Mouse (Mus musculus): ENCODE measurements around the gene Aqp9.

Gene Aqp9

DNA sequence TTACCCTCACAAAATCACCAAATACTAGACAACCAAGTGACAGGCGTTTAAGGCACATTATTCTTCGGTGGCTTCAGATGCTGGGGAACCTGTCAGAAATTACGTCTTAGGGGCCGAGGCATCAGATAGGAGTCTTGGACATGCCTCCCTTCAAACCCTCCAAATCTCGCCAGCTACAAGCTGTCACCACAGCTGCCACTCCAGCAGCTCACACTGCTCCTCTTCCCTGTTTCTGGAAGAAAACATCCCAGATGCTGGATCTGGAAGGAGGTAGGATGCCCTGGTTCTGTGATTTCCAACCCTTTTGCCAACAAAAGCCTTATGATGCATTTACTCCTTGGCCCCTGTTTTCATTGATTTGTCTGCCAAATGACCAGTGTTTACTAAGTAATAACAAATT is 101.3 kb downstream of the Aqp9 start:
- DNase-seq (ENCODE audit: low spot score in 2 of 2) = peak in 1 of 2 experiments; percentile 1

DNA sequence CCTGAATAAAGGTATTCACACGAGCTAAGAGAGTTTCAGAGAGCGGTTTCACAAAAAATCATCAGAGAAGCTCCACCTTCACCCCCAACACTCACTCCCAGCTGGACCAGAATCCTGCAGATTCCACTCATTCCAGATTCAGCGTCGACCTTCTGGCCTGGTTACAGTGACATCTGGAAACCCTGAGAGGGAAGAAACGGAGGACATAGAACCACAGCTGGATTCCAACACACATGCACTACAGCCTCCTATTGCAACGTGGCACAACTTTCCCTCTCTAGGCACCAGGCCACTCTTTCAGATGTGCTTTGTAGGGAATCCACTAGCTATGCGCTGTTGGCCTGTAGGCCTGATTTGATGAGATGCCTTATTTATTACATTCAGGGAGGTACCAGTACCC is 102.0 kb downstream of the Aqp9 start:
- DNase-seq (ENCODE audit: low spot score in 2 of 2) = peak in 1 of 2 experiments; percentile 2

DNA sequence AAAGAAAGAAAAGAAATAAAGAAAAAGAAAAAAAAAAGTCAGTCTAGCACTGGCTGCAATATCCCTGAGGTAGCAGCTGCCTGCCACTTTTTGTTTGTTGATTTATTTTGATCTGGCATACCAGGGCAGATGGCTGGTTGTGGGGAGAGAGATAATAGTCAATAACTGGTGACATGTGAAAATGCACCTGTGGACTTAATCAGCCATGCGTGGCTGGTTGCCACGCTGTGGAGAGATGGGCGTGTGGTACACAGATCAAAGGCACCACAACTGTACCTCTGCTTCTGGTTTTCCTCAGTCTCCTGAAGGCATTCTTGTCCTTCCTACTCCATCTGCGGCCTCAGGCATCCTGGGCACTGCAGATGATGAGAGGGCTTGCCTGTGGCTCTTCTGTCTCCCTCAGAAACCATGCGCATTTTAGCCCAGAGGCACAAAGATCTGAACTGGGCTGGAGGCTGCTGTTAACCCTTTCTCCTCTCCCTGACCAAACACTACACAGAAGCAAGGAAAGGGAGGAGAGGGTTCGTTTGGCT is 103.1 kb downstream of the Aqp9 start:
- DNase-seq (ENCODE audit: low spot score in 2 of 2) = peak in 1 of 2 experiments; percentile 3

DNA sequence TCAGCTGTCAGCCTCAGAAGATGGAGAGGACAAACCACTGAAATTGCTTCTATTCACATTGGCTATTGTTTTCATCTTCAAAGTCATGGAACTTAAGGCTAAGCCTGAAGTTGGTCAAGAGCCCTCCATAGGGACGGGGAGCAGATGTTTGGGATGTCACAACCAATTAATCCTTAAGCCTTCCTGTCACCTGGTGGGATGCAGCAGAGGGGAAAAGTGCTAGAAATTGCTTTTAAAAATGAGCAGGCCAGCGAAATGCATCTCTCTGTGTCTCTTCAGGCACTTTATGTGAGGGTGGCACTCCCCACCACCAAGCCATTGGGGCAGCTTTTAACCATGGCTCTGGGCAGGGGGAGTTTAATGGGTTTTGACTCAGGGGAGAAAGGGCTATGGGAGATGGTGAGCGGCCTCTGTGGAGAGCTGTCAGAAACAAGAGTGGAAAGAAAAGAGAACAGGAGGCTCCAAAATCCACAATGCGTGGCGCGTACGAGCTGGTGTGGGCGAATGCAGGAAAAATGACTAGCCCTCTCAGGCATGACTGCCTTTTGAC is 104.1 kb downstream of the Aqp9 start:
- DNase-seq (ENCODE audit: low spot score in 2 of 2) = peak in 1 of 2 experiments; percentile 3

DNA sequence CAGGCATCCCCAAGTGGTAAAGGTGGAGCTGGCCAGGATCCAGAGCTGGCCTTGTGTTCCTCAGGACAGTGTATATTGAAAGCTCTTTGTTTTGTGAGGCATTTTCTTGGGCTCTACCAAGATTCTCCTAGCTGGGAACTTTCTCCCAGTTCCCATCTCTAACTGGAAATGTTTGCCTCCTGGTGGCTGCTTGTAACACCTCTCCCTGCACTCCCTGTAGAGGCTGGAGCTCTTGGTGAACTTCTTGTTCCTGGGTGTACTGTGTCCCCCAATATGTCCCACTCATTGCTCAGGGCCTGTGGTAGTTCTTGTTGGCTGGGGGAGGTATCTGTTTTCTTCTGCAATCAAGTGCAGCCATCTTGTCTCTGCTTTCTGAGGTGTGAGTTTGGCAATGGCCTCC is 104.9 kb downstream of the Aqp9 start:
- DNase-seq (ENCODE audit: low spot score in 2 of 2) = peak in 1 of 2 experiments; percentile 4

DNA sequence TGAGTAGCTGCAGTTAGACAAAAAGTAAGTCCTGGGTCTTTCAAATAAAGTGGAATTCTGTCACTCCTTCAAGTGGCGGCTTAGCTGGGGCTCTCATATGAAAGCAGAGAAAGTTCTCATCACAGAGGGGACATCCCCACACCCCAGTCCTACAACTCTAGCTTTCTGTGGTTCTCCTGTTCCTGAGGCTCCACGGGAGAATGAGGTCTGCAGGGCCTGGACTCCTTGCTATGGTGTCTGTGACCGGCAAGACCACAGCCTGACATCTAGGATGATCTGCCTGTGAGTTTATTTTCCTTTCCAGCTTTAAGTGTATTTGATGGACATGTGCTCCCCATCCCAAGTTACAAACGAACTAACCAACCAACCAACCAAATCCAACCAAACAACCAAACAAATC is 105.5 kb downstream of the Aqp9 start:
- DNase-seq (ENCODE audit: low spot score in 2 of 2) = peak in 1 of 2 experiments; percentile 2

DNA sequence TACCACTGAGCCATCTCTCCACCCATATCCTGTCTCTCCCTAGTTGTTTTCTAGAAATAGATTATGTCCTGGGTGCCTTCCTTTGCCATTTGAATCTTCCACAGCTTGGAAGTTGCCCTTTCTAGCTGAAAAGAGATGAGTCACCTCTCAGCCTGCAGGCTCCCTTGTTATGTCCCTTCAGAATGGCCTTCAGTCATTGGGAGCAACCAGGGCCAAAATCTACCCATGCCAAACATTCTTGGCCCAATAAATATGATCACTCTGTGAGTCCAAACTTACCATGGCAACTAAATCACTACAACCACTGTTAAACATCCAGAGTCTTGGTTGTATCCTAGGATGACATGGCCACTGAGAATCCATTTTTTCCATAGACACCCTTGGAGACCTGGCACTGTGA is 106.2 kb downstream of the Aqp9 start:
- no peak for DNase-seq (ENCODE audit: low spot score in 2 of 2)
